Mouse (Mus musculus) left cerebral cortex, postnatal 36 days (tissue): Measurements from ENCODE around the gene Hist1h2bg. TPM values are rescaled to one million over a fixed set of nuclear protein-coding genes. Genes with fewer than 3 reads are reported as not detected.
A peak's percentile ranks its signal among the peaks of the same experiment; 100 is the strongest.

Experiments
- DNase-seq, 2 experiments: peaks; one replicate each; pipeline ENCODE4 v3.0.0; 2021 to 2022; ENCODE audit warnings: low spot score in 2 of 2, mixed read lengths in 1 of 2
- intact Hi-C: fragments of 180-260 bp; cut with DNase I; formaldehyde crosslinking; loops from one replicate; pipeline ENCODE4 v1.15.1; 2025
- microRNA-seq: library from miRNA; unstranded; fragments of <30 nt; microRNA quantifications from one replicate; pipeline ENCODE4 v1.2.0, GENCODE M21; 2022
- total RNA-seq, 2 experiments: library from RNA; stranded (reverse); gene quantifications; 2 replicates each; pipeline ENCODE4 v1.2.3; 2021

The Hist1h2bg gene
- total RNA-seq, 2 experiments from 2014 or later, result 86.3 to 99.7 TPM

DNA sequence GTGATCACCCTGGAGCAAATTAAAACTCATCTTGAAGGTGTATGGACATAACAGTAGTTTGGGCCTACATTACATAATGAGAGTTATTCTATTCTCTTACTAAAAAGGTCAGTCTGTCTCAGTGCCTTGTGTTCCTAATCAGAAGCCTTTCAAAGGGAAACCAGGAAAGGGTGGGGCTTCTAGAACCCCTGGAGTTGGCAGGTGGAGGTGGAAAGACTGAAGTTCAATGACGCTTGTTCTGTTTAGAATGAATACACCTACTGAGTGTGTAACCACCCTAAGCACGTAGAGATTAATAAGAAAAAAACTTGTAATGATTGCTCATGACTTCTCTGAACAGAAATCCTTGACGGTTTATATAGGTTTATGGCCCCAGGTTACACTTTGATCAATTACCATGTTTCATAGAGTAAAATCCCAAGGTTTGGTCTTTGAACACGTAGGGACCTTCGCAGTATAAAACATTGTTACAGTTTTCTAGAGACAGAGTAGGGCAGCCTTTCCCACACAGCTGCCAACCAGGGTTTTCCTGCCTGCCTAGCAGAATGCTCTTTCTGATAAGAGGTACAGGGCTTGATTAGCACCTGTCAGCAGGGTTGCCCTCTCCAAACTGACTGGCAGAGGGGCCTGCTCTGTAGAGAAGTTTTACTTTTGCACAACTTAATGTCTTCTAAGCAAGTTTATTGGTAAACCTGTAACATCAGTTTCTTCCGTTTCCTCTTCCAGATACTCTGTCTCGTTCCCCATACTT is 24.6 kb downstream of the Hist1h2bg start:
- no peak for DNase-seq
- intact Hi-C loops, result no loop called here

DNA sequence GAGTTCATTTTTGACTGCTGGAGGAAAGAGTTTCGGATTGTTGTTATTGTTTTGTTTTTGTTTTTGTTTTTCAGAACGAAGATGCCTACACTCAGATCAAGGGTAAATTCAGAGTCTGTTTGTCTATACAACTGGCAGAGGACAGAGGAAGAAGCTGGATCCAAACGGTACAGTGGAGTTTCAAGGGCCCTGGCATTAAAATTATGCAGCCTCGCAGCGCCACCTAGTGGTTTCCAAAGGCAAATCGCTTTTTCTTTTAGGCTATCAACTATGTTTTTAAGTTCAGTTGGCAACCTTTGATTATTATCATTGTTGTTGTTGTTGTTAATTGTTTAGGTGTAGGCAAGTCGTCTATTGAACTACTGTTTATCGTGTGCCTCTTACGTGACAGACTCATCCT is 26.8 kb downstream of the Hist1h2bg start:
- intact Hi-C loops, result no loop called here

DNA sequence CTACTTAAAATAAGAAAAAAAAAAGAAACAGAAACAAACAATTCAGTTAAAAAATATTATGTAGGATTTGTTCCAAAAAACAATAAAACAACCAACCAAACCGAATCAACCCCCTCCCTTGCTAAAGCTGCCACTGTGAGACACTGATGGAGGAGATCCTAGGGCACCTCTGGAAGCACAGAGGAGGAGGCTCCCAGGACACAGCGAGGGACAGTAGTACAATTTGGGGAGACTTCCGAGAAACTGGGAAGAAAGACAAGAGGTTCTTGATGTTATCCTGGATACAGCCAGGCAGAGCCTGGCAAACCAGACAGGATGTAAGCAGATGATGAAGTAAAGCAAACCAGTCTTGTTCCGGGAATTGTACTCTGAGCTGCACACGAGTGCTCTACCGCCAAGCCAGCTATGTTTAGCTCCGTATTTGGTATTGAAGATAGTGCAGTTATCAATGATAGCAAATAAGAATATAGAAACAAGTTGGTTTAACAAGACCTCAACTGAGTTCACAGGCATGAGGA is 32.0 kb downstream of the Hist1h2bg start:
- intact Hi-C loops, result no loop called here
- DNase-seq, result no peak

More for the DNA sequence above, 26.8 kb downstream of the Hist1h2bg start:
- peak; percentile 30 to 64 for DNase-seq

DNA sequence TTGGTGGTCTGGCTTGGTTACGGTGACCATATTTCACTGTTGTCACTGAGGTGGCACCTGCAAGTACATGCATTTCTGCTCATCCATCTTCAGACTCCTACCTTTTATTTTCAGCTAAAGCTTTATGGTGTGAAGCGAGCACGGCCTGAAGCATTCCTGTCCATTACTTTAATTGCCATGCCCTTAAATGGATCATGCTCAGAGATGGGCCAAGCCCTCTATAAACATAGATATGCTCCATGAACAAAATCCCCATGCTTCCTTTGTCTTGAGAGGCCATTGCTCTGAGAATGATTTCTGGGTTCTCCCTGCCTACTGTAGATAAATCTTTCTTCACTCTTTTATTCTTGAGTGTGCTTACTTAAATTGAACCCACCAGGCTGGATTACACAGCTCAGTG is 33.3 kb downstream of the Hist1h2bg start:
- intact Hi-C loops, result no loop called here

DNA sequence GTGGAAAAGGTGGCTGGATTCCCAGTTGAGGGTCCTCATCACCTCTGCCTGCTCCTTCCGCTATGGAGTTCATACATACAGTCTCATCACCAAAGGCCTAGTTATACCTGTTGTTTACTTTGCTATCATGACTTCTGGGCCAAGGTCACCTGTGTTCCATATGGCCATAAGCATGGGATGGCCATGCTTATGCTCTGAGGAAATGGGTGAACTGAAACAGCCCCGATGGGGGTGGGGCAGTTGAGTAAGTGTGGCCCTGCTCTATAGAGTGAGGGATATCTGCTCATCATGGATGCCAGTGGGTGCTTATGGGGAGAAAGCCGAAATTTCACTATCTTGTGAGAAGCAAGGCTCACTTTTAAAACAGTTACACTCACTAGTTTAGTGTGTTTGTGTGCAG is 33.9 kb downstream of the Hist1h2bg start:
- intact Hi-C loops, result no loop called here
- no peak for DNase-seq

More for the DNA sequence above, 33.3 kb downstream of the Hist1h2bg start:
- no peak for DNase-seq

DNA sequence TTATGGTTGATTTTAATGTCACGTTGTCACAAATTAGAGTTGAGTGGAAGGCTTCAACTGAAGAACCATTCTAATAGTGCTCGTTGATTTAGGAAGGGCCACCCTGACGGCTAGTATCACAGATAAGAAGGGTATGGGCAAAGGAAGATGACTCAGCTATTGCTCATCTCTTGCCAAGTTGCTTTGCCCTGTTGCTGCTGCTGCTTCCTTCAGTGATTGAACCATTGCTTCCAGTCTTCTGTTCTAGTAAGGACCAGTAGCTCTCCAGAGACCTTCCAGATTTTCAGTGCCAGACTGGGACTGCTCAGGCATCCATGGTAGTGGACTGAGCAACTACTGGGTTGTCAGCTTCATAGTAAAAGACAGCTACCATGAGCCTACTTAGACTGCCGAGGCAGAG is 38.0 kb downstream of the Hist1h2bg start:
- no peak for DNase-seq
- intact Hi-C loops, result no loop called here

DNA sequence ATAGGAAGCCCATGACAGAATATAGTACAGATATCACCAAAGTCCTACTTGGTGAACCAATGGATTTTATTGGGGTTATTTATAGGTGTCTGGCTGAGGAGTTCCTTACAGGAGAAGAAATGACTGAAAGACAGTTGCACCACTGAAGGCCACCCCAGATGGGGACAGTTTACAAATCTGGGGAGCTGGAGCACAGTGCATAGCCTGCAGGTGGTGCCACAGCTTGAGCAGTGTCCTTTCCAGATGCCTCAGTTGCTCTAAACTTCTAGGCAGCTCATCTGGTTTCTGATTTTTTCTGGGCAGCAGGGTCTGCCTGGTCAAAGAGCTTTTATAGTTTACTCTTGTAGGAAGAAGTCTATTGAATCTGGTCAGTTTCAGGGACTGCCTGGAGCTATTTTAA is 38.6 kb downstream of the Hist1h2bg start:
- intact Hi-C loops, result no loop called here

DNA sequence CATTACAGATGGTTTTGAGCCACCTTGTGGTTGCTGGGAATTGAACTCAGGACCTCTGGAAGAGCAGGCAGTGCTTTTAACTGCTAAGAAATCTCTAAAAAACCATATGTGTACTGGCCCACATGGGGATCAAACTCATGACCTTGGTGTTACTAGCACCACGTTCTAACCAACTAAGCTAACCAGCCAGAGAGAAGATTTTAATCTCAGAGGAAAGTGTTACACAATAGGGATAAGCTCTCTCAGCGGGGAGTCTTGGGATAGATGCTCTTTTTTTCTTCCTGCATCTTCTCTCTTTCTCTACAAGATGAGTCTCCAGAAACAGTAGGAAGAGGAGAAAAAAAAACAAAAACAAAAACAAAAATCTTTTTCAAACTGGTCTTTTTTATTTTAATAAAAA is 39.2 kb downstream of the Hist1h2bg start:
- no peak for DNase-seq
- intact Hi-C loops, result no loop called here

More for the DNA sequence above, 38.6 kb downstream of the Hist1h2bg start:
- DNase-seq, result no peak

DNA sequence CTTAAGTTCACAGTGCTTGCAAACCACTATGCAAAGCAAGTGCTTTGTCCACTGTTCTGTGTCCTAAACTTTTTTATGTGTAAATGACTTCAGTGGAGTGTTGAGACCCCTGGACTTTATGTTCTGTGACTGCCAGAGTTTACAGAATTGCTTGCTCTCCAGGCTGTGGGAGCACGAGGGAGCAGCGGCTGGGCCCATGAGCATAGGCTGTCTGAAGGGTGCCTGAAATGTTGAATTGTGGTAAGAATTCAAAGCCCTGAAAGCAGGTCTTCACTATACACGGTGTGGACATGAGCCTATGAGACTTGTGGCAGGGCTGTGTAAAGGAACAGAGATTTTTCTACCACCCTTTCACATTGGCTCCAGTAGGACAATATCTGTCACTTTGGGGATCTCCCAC is 40.4 kb downstream of the Hist1h2bg start:
- intact Hi-C loops, result no loop called here
- DNase-seq, result no peak

DNA sequence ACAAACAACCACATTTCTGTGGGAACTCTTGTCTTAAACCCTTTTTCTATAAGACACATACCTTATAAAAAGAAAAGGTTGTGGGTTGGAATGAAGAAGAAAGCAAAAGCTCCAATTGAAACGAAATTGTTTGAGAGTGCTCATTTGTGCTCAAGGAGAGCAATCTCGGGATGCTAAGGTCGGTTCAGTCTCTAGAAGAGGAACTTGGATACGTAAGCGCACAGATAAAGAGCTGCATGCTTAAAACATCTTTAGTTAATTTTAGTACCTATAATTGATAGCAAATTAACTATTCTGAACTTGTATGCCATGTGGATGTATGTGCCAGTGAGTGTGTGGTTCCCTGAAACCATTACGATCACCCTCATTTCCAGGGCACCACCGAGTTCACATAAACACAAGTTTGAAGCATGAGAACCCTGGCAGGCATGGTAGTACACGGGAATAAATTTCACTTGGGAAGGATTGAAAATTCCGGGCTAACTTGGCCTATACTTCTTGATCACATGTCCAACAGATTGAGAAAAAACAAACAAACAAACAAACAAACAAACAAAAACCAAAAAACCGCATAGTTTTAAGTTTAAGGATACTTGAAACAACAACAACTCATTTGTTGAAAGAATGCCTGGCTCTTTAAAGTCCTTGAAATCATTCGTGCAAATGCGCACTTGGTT is 49.0 kb downstream of the Hist1h2bg start:
- intact Hi-C loops, result loop anchor here (5.0 kb wide), 4 partner anchors 33 to 1578 kb away; partner anchors contain the start of genes Hist1h1c, Hist1h1t, Hist1h2ag and Hist1h2bj
- DNase-seq, result no peak

DNA sequence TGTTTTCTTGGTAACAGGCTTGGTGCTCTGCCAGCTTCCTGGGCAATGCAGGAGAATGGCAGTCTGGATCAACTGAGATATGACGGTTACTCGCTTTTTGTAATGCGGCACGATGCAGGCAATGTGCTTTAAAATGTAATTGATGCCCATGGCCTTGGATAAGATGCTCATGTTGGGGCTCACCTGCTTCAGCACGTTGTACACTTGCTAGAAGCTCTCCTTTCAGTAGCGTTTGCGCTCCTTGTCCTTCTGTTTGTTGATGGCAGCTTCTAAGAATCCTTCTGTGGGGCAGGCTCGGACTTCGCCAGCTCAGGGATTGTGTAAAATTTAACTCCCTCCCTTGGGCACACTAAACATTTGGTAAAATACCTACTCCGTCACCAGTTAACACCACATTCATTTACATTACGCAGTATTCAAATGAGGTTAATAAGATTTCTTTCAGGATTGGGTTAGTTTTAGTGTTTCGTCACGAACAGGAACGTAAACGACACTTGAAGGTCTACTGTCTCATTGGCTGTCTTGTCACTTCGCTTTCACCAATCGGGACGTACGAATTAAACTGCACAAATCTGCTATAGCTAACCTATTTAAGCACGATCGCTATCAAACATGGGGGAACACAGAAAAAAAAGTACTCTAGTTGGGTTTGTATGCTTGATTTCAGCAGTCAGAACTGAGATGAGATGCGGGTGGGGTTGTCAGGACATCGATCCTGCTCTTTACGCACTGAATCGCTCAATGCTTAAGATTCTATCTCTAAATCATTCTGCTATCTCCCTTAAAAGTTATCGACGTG is 49.7 kb downstream of the Hist1h2bg start, which contains the start of gene Hist1h2be:
TSS of gene Hist1h2be (minus strand) at position 392 of the 799 bp plus-strand sequence.
- intact Hi-C loops, result loop anchor here (1.0 to 5.0 kb wide), 5 partner anchors 34 to 1579 kb away; partner anchors contain the start of genes Hist1h1c, Hist1h1t, Hist1h2ac and Hist1h2ag
- peak; percentile 77 to 79 for DNase-seq

Small RNA genes lying within 50 kb of the gene (microRNA-seq; reads per million reads assigned to microRNA genes)
- gene Gm44297 (not detected), gene Gm44359 (not detected), gene Gm44394 (not detected)

Other genes with a start within 250 kb of the Hist1h2bg start
- 10 to 100 TPM; 26.3 to 35.5 TPM for gene Zfp322a, start 202.2 kb upstream of the Hist1h2bg start, total RNA-seq
- 1 to 10 TPM; 8.4 to 8.5 TPM for gene Abt1, start 147.5 kb upstream of the Hist1h2bg start, total RNA-seq
- gene Btn1a1, start 105.5 kb upstream of the Hist1h2bg start, total RNA-seq, result not detected
- 1 to 10 TPM in 1 of 2 experiments, under 1 TPM in 1; 0.93 to 1.5 TPM for gene Btn2a2, start 82.5 kb upstream of the Hist1h2bg start, total RNA-seq
- gene Hist1h4h, start 40.3 kb upstream of the Hist1h2bg start, total RNA-seq, result 100 to 1,000 TPM; 319 to 326 TPM
- gene Hist1h2af, start 37.5 kb upstream of the Hist1h2bg start, total RNA-seq, result 1 to 10 TPM; 6.2 to 7.0 TPM
- gene Hist1h3g, start 36.0 kb upstream of the Hist1h2bg start, total RNA-seq, result 1 to 10 TPM; 3.6 to 4.6 TPM
- gene Hist1h2bh, start 28.0 kb upstream of the Hist1h2bg start, total RNA-seq, result 1 to 10 TPM in 1 of 2 experiments, under 1 TPM in 1; 0.79 to 1.2 TPM
- 10 to 100 TPM; 17.9 to 18.2 TPM for gene Hist1h3f, start 27.3 kb upstream of the Hist1h2bg start, total RNA-seq
- 100 to 1,000 TPM; 173 to 184 TPM for gene Hist1h4f, start 19.7 kb upstream of the Hist1h2bg start, total RNA-seq
- gene Hist1h1d, start 18.1 kb upstream of the Hist1h2bg start, total RNA-seq, result 1 to 10 TPM; 4.7 to 6.5 TPM
- gene Hist1h3e, start 9.0 kb upstream of the Hist1h2bg start, total RNA-seq, result 10 to 100 TPM; 46.6 to 51.6 TPM
- 1 to 10 TPM; 6.2 to 7.8 TPM for gene Hist1h2ae, start 176 bp upstream of the Hist1h2bg start, total RNA-seq
- gene Hist1h2bf, start 2.8 kb downstream of the Hist1h2bg start, total RNA-seq, result 10 to 100 TPM; 20.6 to 28.9 TPM
- gene Hist1h2ad, start 3.0 kb downstream of the Hist1h2bg start, total RNA-seq, result 1 to 10 TPM; 3.1 to 8.2 TPM
- gene Hist1h3d, start 4.4 kb downstream of the Hist1h2bg start, total RNA-seq, result 10 to 100 TPM in 1 of 2 experiments, 1 to 10 TPM in 1; 7.7 to 10.8 TPM
- 100 to 1,000 TPM; 160 to 166 TPM for gene Hist1h4d, start 10.2 kb downstream of the Hist1h2bg start, total RNA-seq
- gene Hist1h2be, start 49.7 kb downstream of the Hist1h2bg start, total RNA-seq, result 1 to 10 TPM; 7.0 to 7.4 TPM
- 10 to 100 TPM; 70.8 to 73.2 TPM for gene Hist1h1e, start 51.2 kb downstream of the Hist1h2bg start, total RNA-seq
- gene Hist1h2ac, start 112.6 kb downstream of the Hist1h2bg start, total RNA-seq, result 1 to 10 TPM; 2.5 to 2.9 TPM
- gene Hist1h2bc, start 112.8 kb downstream of the Hist1h2bg start, total RNA-seq, result 10 to 100 TPM; 32.1 to 33.8 TPM
- gene Hist1h1t, start 124.4 kb downstream of the Hist1h2bg start, total RNA-seq, result not detected
- 100 to 1,000 TPM; 107 to 117 TPM for gene Hist1h4c, start 127.1 kb downstream of the Hist1h2bg start, total RNA-seq
- 1 to 10 TPM; 2.4 to 3.7 TPM for gene Hfe, start 139.5 kb downstream of the Hist1h2bg start, total RNA-seq
- 10 to 100 TPM; 68.2 to 74.7 TPM for gene Hist1h1c, start 167.4 kb downstream of the Hist1h2bg start, total RNA-seq
- 1 to 10 TPM; 1.9 to 2.6 TPM for gene Hist1h3c, start 174.2 kb downstream of the Hist1h2bg start, total RNA-seq
- gene Hist1h2bb, start 175.3 kb downstream of the Hist1h2bg start, total RNA-seq, result 10 to 100 TPM; 17.9 to 19.8 TPM
- gene Hist1h2ab, start 179.7 kb downstream of the Hist1h2bg start, total RNA-seq, result 10 to 100 TPM; 28.3 to 44.5 TPM
- 10 to 100 TPM in 1 of 2 experiments, 1 to 10 TPM in 1; 9.7 to 14.5 TPM for gene Hist1h3b, start 180.9 kb downstream of the Hist1h2bg start, total RNA-seq
- gene Hist1h4b, start 185.6 kb downstream of the Hist1h2bg start, total RNA-seq, result 10 to 100 TPM; 87.5 to 90.3 TPM
- gene Hist1h4a, start 189.8 kb downstream of the Hist1h2bg start, total RNA-seq, result 10 to 100 TPM; 62.2 to 71.7 TPM
- 10 to 100 TPM; 41.3 to 42.8 TPM for gene Hist1h3a, start 191.0 kb downstream of the Hist1h2bg start, total RNA-seq
- 10 to 100 TPM; 26.1 to 28.4 TPM for gene Hist1h1a, start 192.3 kb downstream of the Hist1h2bg start, total RNA-seq
- not detected for gene Trim38, start 198.5 kb downstream of the Hist1h2bg start, total RNA-seq
- not detected for gene Slc17a2, start 235.6 kb downstream of the Hist1h2bg start, total RNA-seq